Mouse (Mus musculus) hematopoietic stem cell, adult 5-6 weeks (primary cell): ENCODE results near the gene Prr12. TPM values are rescaled to one million over a fixed set of nuclear protein-coding genes. Genes with fewer than 3 reads are reported as not detected.

Experiments used
- ATAC-seq, 2 experiments: fragments of 125-278 bp in 1 of 2; replicated peaks in 1 of 2; 2 replicates each; pipeline ENCODE4 v1.8.0; 2016 to 2017; ENCODE audit warnings: inconsistent platforms in 2 of 2, mild to moderate bottlenecking in 2 of 2, moderate number of reproducible peaks in 2 of 2, low read depth in 1 of 2, moderate TSS enrichment in 1 of 2; ENCODE audit not compliant: low FRiP score in 2 of 2, poor library complexity in 2 of 2, severe bottlenecking in 2 of 2, insufficient read depth in 1 of 2, low TSS enrichment in 1 of 2
- total RNA-seq: library from RNA; stranded (forward); fragments of 172-1452, 232-1000 nt; gene quantifications from 2 replicates; pipeline ENCODE4 v1.2.3, GENCODE M21; 2017

Prr12 gene
- total RNA-seq, 1 experiment from 2014 or later = 3.9 TPM

DNA sequence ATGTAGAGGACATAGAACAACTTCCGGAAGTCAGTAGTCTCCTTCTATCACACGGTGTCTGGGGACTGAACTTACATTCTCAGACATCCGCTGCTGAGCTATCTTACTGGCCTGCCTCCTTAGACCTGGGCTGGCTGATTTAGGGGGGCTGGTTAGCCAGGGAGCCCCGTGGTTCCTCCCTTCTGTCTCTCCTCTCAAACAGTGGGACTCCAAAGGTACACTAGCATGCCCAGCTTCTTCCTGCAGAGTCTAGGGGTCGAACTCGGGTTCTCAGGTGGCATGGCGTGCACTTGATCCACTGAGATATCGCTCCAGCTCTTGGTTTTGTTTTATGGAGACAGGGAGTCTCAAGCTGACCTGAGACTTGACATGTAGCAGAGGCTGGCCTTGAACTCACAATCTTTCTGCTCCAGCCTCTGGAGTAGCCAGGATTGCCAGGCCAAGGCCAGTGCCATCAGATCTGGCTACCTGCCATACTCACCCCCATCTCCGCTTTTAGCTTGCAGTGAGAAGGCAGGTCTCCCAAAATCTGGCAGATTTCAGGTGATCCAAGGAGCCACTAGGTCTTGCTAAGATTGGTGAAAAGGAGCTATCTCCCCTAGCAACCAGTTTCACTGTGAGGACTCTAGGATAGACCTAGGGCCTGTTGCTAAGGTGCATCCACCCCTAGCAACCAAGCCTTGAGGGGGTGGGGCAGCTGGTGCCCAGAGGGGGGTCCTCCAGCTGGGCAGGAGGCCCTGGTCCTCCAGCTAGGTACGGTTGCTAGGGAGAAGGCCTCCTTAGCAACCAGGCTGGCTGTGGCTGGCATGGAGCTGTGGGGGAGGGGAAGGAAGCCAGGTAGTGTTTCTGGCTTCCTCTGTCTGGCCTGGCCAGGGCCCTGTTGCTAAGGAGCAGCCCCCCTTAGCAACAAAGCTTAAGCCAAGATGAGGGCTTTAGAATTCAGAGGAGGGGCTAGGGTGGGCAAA lies 6.2 kb upstream of the Prr12 start:
- no peak for ATAC-seq

DNA sequence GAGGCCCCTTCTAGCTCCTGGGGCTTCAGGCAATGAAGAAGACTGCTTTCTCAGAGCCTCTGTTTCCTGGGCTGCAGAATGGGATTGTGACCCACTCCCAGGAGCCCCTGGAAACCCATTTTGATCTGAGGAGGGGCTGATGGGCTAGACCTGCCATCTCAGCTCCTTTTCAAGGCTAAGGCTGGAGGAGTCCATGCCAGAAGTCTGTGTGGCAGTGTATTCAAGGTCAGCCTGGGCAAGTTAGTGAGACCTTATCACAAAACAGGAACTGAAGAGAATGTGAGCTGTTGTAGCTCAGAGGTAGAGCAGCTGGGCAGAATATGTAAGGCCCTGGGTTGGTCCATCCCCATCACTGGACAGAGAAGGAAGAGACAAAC lies 4.3 kb upstream of the Prr12 start:
- ATAC-seq = no peak

DNA sequence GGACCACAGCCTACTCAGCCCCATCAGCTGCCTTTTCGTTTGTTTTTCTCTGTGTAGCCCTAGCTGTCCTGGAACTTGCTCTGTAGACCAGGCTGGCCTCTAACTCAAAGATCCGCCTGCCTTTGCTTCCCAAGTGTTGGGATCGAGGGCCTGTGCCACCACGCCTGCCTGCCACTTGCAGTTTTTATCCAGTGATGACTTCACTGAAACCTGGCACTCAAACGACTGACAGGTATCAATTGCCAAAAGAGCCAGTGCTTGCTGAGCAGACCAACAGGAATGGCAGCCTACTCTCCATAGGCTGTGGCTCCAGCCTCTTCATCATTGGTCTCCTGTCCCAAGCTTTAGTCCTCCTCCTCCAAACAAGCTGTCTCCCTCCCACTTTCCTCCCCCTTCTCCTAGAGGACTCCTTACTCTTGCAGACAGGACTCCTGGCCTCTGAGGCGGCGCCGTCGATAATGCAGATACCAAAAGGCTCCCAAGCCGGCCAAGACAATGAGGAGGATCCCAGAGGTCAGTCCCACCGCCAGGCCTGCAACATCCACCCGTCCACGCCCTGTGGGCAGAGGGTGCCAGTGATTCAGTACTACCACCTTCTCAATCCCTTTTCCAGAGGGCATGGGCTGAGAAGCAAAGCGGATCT lies 3.8 kb upstream of the Prr12 start:
- no peak for ATAC-seq

DNA sequence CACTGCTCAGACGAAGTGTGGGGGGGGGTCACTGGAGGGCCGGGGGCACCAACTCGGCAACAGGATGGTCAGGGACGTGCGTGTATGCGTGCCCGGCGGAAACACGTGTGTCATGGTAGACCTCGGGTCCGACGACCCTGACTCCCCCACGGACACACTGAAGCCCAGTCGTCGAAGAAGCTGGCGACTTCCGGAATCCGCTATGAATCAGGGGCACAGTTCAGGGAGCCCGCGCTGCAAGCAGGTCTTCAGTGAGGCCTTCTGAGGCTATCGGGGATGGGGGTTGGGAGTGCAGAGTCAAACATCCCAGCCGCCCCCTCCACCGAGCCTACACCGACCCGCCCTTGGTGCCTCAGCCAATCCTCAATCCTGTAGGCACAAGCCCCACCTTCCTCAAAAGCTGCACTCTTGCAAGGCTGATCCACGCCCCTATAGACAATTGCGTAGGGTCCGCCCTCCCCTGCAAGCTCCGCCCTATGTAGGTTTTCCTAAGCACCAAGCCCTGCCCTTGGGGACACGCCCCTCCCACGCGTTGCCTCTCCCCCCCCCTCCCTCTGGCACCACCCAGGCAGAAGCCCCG lies 1.3 kb upstream of the Prr12 start:
- peak; percentile 93 to 94 for ATAC-seq

DNA sequence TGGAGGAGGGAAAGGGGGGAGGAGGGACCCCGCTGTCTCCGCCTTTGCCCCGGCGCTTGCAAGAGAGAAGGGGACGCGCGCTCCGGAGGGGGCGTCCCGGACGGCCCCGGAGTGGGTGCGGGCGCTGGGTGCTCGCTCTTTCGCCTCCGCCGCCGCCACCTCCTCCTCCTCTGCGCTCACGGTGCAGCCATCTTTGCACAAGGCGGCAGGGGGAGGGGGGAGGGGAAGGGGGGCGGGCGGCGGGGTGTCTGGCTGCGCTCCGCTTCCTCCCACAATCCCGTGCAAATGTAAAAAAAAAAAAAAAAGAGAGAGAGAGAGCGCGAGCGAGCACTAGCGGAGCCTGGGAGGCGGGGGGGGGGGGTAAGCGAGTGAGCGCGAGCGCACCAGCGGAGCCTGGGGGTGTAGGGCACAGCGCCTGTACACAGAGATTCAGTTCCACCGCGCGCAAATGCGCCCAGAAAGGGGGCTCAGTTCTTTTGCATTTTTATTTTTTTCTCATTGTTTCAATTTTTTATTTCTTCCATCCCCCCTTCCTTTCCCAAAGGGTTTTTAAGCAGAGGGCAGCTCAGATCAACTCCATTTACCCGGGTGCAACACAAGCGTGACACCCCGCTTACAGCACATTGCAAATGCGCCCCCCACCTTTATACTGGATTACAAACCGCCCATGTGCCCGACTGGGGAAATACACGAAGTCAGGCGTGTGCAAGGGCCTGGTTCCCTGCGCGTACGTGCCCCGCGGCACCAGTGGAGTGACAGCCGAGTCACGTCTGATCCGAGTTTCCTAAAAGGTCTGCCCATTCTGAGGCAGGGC lies 643 bp upstream of the Prr12 start:
- peak; percentile 30 to 43 for ATAC-seq

DNA sequence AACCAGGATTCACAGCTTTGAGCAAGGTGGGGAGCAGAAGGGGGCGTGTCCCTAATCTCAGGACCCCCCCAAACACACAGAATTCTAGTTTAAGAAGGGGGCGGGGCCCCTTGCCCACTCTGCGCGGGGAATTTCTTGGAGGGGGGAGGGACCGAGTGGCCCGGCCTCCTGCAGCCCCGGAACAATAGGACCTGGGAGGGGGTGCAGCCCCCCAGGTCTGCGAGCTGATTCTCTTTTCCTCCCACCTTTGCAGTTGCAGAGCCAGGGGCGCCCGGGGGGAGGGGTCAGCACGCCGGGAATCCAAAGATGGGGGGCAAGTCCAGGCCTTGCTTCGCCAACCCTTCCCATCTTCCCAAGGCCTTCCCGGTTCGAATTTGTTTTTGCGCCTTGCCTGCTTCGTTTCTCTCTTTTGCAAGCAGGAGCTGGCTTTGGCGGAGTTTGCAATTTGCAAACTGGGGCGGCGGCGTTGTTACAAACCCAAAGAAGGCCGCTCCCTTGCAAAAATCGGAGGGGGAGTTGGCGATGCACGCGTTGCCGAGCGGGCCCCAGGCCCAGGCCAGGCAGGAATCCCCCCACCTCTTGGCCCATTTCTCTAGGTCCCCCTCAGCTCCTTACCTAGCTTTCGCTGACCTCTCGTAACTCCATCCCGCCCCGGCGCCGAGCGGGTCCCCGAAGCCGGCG lies 360 bp downstream of the Prr12 start:
- ATAC-seq = no peak

DNA sequence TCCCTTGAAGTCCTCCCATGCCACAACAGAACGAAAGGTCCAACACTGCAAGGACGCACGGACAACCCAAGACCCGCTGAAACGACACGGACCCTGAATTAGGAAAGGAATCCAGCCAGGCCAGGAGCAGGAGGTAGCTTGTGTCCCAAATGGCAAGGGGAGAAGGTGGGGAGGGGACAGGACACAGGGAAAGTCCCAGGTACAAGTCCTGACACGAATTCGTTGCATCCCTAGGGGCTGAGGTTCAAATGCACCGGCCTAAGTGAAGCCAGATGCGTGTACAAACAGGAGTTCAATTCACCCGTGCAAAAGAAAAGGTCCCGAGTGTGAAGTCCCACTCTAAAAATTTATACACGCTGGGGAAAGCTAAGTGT lies 1.1 kb downstream of the Prr12 start:
- ATAC-seq = no peak

DNA sequence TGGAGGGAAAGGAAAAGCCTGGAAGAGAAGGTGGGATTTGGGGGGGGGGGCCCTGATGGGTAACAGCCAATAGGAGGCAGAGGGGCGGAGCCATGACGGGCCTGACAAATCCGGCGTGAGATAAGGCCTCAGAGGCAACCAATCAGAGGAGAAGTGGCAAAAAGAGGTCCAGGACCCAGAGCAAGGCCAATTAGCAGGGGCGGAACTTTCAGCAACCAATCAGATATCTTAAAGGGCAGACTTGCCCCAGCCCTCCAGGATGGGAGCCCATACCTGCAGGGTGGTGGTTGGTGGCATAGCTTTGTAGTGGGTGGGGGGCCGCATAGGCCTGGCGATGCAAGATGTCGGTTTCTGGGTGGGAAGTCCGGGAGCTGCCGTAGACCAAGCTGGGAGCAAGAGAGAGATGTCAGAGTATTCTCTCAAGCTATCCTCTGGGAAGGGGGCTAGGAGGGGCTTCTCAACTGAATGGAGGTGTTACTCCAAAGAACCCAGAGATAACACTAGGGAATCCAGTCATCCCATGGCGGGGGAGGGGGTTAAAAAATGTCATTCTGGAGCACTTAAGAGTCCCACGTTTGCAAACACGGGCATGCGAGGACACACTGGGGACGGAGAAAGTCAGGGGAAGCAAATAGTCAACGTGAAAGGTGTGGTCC lies 1.6 kb downstream of the Prr12 start:
- 0 out of 4 replicates have a peak, but pooled peaks of 1 of the 2 experiments have one; percentile 3 for ATAC-seq

DNA sequence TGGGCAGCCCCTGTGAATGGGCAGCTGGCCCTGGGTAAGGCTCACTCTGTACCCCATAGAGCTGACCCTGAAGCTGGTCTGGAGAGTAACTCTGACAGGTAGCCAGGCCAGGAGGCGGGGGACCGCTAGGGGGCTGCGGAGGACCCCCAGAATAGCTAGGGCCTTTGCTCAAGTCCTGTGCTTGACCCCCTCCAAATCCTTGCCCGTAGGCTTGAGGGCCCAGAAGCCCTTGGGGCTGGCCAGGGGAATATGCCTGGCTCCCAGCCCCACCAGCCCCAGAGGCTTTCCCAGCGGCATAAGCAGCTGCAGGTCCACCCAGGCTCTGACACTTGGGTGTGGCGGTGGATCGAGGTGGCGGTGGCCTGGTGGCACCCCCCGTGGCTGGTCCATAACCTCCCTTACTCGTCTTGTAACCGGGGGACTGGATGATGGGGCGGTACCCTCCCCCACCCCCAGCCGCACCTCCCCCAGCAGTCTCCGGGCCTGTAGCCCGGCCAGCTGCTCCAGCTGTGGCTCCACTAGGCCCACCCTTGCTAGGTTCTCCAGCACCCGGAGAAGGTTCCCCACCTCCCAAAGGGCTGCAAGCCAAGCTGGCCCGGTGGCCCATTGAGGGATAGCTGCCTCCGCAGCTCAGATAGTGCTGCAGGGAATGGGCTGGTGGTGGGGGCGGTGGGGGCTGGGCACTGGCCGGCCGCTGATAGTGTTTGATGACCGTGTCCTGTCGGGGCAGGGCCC lies 3.6 kb downstream of the Prr12 start:
- ATAC-seq = no peak

DNA sequence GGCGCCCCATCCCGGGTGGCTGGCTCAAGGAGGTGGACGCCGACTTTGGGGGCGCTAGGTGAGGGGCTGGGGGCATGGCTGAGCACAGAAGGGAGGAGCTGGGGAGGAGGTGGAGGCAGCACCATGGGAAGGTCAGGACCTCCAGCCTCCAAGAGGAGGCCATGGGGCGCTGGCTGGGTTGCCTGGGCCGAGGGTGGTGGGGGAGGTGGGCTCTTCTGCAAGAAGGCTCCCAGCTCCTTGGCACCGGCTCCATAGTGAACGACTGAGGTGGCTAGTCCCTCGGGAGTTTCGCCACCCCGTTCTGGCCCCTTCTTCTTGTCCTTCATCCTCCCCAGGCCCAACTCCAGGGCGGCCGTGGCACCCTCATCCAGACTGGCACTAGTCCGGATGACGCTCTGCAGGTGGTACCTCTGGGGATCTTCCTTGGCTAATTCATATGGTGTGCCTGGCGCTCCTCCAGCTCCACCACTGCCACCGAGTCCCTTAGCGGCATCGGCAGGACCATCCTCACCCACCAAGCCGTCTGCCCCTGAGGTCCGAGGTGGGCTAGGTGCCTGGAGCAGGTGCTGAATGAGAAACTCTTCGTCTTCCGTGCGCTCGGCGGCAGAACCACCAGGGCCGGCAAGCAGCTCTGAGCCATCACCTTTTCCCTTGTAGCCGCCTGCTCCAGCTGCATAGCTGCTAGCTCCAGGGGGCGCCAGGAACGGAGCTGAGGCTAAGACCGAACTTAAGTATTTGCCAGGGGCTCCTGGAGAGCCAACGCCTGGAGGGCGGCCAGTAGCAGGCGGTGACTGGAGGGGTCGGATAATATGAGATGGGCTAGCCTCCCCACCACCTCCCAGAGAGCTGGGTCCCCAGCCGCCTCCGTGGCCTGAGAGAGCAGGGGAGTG lies 4.4 kb downstream of the Prr12 start:
- ATAC-seq = no peak

DNA sequence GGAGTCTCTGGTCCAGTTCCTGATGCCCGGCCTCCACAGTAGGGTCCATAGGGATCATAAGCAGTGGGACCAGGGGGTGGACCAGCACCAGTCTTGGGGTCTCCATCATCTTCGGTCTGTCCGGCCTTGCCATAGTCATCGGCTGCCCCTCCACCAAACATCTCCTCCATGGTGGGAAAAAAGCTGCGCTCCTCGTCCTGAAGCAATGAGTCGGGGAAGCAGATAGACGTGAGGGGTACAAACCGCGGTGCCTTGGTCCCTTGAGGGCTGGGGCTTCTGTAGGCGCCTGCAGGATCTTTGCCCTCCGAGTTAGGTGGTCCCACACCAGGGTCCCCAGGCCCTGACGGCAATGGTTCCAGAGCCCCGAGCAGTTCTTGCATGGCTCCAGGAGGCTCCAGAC lies 5.2 kb downstream of the Prr12 start:
- ATAC-seq = no peak

DNA sequence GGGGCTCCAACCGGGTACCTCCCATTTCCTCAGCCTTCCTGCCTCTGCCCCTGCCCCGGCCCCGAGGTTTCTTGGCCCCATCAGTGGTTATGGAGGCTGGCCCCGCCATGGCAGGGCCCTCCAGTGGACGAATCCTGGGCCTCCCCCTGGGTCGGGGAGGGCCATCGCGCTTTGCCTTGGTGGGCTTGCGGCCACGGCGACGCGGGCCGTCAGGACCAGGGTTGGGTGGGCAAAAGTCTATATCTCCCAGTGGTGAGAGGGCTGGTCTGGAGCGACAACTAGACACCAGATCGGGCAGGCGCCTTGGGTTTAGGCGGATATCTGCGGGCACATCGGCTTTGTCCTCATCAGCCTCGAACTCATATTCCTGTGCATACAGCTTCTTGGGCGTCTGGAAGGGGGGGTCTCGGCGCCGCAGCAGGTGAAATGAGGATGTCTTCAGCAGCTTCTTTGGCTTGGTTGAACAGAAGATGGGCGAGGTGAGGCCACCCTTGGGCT lies 5.8 kb downstream of the Prr12 start:
- ATAC-seq = no peak

DNA sequence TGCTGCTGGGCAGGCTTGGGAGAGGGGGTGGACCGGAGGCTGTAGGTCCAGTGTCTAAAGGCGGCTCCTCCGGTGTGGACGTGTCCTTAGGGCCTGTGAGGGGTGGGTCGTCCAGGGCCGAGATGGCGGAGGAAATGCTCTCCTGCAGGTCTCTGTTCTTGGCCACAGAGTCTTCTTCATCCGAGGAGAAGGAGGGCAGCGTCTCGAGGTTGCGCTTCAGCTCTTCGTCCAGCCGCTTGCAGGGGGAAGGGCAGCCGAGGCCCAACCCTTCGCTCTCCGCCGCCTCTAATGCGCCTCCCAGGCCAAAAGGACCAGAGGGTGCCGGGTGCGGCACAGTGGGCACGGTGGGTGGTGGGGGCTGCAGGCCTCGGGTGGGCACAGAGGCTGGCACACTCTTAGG lies 6.9 kb downstream of the Prr12 start:
- ATAC-seq = no peak

DNA sequence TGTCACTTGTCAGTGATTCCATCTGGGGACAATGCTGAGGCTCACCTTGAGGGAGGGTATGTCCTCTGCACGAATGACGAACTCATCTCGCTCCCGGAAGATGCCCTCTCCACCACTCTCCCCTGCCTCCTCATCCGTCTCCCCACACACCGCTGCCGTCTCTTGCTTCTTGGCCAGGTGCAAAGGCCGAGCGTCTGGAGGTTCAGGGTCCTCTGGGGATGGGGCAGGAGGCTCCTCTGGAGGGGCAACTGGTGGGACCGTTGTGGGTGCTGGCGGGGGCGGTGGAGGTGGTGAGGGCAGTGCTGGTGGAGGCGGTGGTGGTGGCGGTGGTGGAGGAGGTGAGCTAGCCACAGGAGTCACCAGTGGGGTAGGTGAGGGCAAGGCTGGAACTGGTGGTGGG lies 9.4 kb downstream of the Prr12 start:
- ATAC-seq = no peak

DNA sequence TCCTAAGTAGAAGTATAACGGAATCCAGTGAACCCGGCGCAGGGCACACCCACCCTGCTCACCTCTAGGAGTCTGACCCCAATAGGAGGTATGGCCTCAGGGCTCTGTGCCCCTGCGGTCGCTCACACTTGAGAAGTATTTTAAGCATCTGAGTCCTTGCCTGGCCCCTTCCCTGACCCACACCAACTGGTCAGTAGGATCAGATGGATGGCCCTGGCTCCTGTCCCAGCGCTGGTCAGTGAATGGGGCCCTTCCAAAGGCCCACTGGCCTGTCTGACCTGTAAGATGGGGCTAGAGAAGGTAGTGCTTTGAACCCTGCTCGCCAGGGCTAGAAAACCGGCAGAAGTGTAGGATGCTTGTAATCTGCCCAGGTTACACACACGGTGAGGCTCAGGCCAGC lies 11.8 kb downstream of the Prr12 start:
- ATAC-seq = no peak
